Mouse (Mus musculus): ENCODE measurements around the gene Olfr787.

- TF ChIP-seq CTCF (IDR thresholded peaks at IDR 0.05; ENCODE audit: control insufficient read depth, insufficient read depth, low read length) (no peak), POLR2A (IDR thresholded peaks at IDR 0.05; ENCODE audit: borderline replicate concordance, control insufficient read depth, low read depth, low read length) (no peak)
Measured at GRCm38 (mm10) chr10:129461562-129461961, at the start of gene Olfr787.

All from bone marrow, adult 2 months (tissue).